Mouse (Mus musculus): Measurements from ENCODE around the gene Ablim1.
A peak's percentile ranks its signal among the peaks of the same experiment; 100 is the strongest.

Gene Ablim1

DNA sequence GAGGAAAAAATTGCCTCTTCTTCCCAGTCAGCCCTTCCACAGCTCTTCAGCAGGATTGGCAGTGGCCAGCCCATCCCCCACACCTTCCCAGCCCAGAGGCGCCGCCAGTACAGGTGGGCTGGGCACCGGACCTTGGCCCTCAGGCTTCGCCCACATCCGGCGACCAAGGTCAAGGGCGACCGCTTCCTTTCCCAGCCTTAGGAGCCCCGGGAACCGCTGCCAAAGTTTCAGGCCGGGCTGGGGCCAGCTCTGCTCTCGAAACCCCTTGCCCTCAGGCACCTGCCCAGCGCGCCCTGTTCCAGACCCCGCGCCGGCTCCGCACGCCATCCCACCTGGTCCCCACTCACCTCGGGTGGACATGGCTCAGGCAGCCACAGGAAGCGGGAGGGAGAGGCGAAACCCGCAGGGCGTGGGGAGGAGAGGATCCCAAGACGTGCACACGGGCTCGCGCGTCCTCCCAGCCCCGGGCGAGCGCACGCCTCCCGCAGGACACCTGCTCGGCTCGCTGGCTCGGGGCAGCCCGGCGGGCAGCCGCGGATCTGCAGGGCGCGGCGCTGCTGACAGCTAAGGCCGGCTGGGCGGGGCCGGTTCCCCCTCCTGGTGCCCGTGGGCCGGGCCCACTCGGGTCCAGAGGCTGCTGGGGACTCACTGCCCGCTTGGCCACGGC, at the start of gene Ablim1:
Gene Ablim1, minus strand, starts transcription at position 574 of the 667 bp plus-strand sequence.
- peak; percentile 41 to 66 for DNase-seq (ENCODE audit: low spot score in 2 of 2)

DNA sequence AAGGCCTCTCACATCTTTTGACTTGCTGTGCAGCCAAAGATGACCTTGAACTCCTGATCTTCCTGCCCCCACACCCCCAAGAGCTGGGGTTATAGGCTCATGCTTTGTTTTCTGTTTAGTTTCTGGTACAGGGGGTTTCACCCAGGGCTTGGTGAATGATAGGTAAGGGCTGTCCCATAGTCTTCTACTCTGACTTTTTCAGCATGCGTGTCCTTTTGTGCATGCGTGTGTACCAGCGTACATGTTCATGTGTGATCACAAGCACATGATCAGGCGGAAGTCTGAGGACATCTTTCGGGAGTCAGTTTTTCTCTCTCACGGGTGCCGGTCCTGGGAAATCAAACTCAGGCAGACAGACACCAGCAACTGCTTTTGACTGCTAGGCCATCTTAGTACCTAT, 48.8 kb upstream of the Ablim1 start:
- no peak for DNase-seq (ENCODE audit: low spot score in 2 of 2)

DNA sequence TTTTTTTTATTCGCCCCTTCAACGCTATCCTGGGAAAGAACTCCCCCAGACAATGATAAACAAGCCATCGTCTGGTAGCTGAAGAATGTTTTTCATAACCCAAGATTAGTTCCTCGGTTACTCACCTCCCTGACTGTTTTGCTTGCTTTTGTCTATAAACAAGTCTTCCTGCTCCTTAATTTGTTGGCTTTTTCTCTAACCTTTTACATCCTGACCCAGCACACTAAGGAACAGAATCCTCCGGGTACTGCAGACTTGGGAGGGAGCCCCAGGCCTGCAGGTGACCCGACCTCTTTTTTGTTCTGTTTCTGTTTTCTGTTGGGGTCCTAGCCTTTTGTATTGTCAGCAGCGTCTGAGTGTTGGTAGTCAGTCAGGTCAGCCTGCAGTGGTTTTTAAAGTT, 48.4 kb upstream of the Ablim1 start:
- no peak for DNase-seq (ENCODE audit: low spot score in 2 of 2)

DNA sequence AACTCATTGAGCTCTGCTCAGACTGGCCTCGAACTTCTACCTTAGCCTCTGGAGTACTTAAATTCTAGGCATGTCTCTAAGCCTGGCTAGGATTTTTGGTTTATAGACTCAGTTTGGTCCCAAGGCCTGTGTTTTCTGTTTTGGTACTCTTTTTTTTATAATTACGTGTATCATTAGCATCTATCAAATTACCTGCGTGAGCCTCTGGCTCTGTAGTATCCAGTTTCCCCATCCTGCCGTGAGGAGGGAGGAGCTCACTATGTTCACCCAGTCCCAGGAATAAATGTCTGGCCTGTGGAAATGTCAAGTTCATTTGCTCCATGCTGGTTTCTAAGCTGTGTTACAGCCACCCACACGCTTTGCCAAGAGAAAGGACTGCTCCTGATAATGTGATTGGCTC, 47.9 kb upstream of the Ablim1 start:
- DNase-seq (ENCODE audit: low spot score in 2 of 2): no peak

DNA sequence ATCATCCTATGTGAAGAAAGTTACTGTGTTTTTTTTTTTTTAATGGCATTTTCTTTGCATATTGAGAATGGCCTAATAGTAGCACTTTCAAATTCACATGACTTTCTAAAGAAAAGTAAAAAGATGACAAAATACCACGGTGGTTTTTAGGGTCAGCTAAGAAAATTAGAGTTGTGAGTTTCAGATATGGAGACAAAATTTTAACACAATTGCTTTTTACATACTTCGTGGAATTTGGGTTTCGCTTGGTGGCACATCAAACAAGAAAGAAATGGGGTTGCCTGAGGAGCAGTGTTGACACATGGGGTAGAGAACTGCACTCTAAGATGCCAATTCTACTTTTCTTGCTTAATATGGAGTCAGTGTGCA, 47.2 kb upstream of the Ablim1 start:
- no peak for DNase-seq (ENCODE audit: low spot score in 2 of 2)

DNA sequence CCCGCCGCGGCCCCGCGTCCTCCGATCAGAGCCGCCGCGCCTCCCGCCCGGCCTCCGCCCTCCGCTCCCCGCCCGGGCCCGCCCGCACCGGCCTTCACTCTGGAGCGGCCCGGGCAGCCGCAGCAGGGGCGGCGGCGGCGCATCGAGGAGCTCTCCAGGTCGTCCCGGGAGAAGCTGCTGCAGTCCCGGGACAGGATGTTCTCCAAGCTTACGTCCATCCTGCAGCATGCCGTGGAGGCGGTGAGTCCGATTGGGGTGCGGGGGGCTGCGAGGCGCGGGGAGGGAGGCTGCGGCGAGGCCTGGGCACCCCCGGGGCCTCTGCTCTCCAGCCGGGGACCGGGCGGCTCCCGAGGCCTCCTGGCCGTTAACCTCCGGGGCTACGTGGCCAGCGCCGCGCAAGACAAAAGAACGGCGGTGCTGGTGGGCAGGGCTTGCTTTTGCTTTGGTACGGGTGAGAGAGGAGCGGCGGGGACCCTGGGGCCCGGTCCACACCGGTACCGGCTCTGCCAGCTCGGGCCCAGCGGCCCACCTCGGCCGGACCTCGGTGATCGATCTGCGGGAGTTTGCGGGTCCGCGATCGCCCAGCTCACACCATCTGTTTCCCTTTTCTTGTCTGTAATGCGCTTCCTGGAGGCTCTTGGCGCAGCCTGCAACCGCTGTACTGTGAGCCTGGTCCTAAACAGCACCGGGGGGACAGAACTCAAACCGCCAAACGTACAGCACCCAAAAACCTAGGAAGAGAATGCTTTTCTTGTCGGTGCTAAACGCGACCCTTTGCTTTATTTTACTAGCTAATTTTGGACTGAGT, 46.6 kb upstream of the Ablim1 start:
- DNase-seq (ENCODE audit: low spot score in 2 of 2): no peak

DNA sequence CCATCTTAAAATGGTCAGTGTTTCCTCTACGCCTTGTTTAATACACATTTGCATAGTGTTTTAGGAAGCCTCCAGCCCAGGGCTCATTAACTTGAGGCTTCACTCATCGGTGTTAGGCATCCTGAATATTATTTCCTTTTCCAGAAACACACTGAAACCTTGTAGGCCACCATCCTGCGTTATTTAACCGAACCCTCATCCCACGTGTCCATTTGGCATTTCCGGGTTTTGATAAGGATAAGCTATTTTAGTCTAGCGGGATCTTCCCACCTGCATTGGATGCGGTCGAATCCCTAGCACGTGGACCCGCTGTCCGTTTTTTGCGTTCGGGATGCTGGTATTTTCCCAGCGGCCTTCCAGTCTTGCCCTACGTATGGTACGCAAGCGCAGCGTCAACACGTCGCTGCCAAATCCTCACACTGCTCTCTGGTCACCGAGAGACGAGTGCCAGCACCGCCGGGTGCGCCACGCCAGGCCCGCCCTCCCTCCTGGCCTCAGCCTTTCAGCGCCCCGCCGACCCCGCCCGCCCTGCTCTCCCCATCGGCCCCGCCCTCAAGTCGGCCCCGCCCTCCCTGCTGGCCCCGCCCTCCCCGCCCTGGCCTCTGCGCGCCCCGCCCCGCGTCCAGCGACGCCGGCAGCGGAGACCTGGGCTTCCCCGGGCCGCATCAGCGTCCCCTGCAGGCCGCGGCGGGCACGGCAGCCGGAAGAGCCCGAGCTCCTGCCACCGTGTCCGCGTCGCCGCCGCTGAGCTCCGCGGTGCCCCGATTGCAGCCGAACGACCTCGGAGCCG, 45.8 kb upstream of the Ablim1 start, which contains the start of gene Fam160b1:
Gene Fam160b1, plus strand, starts transcription at position 340 of the 790 bp plus-strand sequence.
- DNase-seq (ENCODE audit: low spot score in 2 of 2): peak; percentile 91 to 93

DNA sequence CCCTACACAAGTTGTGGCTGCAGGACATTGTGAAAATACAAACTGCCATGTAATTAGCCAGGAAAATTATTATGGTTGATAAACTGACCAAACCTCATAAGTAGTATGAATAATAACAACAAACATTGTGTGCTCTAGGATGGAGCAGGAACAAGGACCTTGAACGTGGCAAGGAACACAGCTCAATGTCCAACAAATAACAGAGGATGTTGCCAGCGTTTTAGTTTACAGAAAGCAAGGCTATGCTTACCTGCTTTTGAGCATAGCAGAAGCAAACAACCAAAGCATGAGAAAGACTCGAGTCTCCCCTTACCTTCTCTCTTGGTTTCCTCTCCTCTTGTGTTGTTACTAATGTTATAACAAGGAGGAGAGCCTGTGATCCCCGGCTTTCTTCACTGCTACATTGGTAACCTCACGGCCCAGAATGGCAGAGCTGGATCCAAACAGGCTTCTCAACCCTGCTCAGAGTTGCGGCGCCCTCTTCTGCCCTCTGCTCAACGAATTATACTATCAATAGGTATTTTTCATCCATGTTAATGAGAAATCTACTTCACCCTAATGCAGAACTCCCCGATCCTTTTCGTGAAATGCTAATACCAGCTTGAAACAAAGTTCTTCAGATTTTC, 45.1 kb upstream of the Ablim1 start:
- DNase-seq (ENCODE audit: low spot score in 2 of 2): no peak

DNA sequence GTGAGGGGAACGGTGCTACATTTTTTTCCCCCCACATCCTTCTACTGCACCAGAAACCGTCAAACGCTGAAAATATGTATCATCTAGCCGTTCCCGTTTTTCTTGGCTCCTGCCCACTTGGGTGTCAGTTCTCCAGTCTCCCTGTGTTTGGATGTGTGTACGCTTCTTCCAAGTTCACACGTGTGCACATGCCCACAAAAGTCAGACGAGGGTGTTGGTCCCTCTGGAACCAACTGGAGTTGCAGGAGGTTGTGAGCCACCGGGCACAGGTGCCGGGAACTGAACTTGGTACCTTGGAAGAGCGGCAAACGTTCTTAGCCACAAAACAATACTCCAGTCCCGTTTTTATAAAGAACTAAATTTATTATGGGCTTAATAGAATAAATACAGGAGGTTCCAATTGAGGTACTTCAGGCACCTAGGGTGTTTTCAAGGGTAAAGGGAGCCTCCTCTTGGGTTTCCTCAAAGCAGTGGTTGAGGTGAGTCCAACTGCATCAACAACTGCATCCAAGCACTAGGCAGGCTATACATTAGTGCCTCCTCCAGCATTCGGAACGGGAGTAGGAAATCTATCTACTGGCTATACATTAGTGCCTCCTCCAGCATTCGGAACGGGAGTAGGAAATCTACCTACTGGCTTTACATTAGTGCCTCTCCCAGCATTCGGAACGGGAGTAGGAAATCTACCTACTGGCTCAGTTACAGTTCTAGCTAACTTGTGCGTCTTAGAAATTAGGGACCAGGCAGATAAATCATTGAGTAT, 44.3 kb upstream of the Ablim1 start:
- no peak for DNase-seq (ENCODE audit: low spot score in 2 of 2)

DNA sequence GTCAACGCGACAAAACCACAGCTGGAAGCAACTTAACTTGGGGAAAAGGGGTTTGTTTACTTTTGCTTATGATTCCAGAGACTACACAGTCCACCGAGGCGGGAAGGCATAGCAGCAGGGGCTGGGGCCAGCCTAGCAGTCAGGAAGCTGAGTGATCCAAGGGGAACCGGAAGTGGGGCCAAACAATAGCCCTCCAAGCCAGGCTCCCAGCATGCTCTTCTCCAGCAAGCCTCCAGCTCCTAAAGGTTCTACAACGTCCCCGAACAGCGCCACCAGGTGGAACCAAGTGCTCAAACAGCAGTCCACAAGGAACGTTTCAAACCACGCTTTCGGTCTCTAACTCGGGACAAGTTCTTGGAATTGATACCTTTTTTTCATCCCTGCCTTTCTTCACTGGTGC, 43.6 kb upstream of the Ablim1 start:
- DNase-seq (ENCODE audit: low spot score in 2 of 2): peak; percentile 48 to 78

DNA sequence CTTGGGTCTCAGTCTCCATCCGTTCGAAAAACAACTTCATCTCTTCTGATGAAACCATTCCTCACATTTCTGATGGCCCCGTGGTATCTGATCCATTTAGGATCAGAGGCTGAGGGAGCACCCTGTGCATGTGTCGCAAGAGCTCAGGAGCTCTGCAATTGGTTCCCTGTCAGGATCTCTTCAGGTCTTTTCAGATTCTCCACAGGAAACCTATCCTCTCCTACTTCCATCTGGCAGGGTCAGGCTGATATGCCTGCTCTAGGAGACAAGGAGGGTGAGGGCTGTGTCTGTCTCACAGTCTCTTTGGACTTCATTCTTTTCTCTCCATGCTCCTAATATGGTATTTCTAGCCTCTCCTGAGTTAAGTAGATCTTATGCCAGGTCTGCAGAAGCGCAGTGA, 43.1 kb upstream of the Ablim1 start:
- no peak for DNase-seq (ENCODE audit: low spot score in 2 of 2)

DNA sequence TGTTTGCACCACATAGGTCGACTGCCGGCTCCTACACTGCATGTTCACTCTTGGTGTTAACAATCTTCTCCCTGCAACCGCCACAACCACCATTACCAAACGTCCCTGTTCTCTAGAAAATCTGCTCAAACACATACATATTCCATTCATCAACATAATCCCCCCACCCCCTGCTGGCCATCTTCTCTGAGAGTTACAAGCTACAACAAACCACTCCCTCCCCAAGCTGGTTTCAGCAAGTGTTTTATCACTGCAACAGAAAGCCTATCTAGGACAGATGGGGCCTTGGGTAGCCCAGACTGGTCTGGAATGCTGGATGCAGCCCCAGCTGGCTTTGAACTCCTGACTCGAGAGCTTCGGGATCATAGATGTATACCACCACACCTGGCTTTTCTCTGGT, 42.5 kb upstream of the Ablim1 start:
- DNase-seq (ENCODE audit: low spot score in 2 of 2): no peak

DNA sequence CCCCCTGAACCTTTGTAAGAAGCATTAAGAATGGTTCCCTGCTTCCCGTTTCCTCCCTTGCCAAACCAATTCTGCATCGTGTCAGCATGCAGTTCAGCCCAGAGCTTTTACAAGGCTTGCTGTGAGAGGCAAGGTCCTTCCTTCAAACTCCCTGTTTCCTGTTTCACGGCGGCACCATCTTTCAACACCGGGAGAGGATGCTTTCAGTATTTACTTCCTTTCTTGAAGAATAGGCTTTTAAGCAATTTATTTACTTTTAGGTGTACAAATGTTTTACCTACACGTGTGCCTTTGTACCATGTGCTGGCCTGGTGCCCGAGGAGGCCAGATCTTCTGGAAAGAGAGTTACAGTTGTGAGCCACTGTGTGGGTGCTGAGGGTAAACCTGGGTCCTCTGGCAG, 41.6 kb upstream of the Ablim1 start:
- DNase-seq (ENCODE audit: low spot score in 2 of 2): no peak

DNA sequence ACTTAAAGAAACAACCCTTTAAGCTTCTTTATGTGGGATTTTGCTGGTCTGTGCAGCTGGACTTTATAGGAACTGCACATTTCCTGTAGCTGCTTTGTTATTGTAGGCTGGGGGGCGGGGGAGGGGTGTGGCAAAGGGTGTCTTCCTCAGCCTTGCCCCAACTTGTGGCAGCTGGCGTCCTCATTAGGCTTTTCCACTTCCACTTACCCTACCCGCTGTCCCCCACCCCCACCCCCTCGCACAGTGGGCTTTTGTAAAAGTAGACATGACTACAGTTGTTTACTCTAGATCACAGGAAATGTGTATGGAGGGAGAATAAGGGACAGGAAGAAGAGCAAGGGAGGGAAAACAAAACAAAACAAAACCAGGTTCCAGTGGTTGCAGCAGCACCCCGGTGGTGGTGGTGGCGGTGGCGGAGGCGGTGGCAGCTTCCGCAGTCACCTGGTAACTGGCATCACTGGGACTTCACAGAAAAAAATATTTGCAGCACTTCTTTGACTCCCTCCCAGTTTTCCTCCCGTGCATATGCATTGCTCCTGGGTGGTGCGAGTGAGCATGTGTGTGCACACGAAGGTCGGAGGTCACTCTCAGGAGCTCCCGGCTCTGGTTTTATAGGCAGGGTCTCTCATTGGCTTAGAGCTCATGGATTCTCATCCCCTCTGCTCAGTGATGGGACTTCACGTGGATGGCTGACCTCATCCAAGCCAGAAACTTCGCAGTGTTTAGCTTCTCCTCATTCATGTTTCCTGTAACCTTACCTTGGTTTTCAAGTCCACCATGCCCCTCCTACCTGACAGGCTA, 40.9 kb upstream of the Ablim1 start:
- no peak for DNase-seq (ENCODE audit: low spot score in 2 of 2)

DNA sequence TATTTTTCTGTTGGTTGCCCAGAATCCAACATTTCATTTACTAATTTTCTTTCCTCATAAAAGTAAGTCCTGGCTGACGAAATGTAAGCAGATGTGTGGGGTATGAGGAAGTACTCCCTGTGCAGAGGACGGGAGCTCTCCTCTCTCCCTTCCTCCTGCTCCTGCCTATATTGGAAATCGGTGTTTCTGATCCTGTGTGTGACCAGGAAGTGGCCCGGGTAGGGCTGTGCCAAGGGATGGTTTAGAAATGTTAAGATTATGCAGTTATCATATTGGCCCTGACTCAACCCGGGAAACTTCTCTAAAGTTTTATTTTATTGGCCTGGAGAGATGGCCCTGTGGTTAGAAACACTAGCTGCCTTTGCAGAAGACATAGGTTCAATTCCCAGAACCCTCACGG, 40.0 kb upstream of the Ablim1 start:
- no peak for DNase-seq (ENCODE audit: low spot score in 2 of 2)

DNA sequence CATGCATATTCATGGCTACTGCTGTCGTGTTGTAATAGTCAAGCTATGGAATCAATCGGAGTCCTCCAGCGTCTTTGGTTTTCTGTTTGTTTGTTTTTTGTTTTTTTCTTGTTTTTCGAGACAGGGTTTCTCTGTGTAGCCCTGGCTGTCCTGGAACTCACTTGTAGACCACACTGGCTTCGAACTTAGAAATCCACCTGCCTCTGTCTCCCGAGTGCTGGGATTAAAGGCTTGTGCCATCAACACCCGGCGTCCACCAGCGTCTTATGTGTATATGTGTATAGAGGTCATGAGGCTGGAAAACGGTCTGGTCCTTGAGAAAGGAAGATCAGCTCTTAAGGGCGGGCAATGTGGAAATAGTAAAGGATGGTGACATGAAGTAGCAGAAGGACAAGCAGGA, 39.3 kb upstream of the Ablim1 start:
- DNase-seq (ENCODE audit: low spot score in 2 of 2): no peak

DNA sequence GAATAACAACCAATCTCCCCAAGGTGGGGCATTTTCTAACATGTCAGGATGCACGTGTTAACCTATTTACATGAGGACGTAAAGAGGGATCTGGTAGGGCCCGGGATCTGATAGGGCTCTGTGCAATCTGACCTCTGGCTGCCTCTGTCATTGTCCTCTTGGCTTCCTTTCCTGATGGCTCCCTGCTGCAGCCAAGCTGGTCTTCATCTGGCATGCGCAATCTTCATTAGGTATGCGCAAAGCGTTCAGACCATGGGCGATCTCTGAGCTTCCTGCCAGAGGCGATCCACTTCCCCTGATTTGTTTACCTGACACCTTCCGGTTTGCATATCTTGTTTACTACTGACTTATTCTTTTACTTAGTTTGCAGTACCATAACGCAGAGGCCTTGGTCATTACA, 38.5 kb upstream of the Ablim1 start:
- DNase-seq (ENCODE audit: low spot score in 2 of 2): no peak

DNA sequence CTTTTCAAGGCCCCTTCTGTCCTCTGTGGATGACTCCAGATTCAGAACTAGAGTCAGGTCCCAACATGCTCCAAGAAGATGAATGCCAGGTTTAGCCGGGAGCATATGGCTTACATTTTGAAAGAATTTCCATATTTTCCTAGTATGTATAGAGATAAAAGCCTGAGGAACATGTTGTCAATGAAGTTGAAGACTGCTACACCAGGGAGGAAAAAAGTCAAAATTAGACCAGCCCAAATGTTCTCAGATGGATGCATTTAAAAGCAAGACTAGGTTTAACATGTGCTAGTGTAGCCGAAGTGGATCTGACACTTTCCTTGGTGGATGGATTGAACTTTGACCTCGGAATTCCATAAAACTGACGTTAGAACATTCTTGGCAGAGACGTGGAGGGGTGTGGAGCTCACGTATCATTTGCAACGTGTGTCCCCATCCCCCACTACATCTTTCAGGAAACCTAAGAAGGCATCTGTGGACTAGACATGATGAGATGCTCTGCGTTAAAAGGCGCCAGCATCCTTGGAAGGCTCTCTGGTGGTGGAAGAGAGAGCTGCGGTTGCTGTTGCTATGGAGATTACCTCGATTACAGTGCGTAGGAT, 37.7 kb upstream of the Ablim1 start:
- DNase-seq (ENCODE audit: low spot score in 2 of 2): no peak

DNA sequence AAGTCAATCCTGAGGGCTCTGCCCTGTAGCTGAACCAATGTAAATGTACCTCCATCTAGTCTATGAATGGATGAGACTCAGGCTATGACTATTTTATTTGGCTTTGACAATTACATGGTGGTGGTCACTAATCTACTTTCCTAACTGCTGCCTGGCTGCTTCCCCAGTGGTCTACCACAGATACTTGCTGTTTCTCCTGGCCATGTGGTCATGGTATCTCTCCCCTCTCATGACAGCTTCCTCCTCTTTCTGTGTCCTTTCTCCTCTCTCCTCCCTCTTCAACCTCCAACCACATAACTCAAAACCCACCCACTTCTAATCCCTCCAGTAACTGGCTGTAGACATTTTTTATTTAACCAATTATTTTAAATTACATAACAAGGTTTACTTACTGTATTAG, 34.4 kb upstream of the Ablim1 start:
- DNase-seq (ENCODE audit: low spot score in 2 of 2): no peak

DNA sequence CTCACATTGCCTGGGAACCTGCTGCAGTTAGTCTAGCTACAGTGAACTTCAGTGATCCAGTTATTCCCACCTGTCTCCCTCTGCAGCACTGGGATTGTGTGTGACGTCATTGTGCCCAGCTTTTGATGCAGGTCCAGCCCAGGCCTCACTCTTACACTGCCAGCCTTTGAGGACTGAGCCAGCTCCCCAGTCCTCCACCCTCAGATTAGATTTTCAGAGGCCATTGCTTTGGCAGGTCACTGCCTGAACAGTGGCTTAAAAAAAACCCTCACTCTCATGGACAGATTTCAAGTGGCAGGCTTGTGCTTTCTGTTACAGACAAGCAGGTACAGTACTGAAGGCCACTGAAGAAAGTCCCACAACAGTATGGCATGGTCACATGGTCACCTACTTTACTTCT, 30.0 kb upstream of the Ablim1 start:
- DNase-seq (ENCODE audit: low spot score in 2 of 2): no peak
